18 mouse cellular contexts compared by ENCODE assay signal in the genomic region with DNA sequence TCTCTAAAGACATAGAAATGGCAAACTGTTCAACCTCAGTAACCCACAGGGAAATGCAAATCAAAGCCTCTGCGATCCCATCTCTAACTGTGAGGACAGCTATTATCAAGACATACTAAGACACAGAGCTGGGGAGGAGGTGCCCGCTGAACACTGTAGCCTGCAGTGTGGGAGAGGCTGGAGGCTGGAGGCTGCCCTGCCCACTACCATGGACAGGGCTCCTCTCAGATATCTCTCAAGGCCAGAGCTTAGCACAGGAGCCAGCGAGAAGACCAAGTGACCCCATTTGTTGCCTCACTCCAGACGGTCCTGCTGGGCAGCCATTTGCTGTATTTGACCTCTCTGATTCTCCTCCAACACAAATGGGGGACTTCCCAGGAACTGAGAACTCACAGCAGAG. TPM values are rescaled to one million over a fixed set of nuclear protein-coding genes. Genes with fewer than 3 reads are reported as not detected.
A peak's percentile ranks its signal among the peaks of the same experiment; 100 is the strongest.
DNase-seq lines count a peak whose midpoint lies in the region.
"Had no signal": no experiment of that assay in that cellular context is flagged by ENCODE, and none has a peak within 500 bp of the region (broad histone marks: within the 10 kb centered on the region; RNA-seq: fewer than 3 reads in every experiment).

No protein-coding gene starts in this region.

- DNase-seq in adrenal gland, adult 2 months = peak; percentile 27
- no peak for DNase-seq in adrenal gland, adult 8-10 months
- DNase-seq in adrenal gland, postnatal 36 days = peak; percentile 27 to 38
- no peak for DNase-seq in adrenal gland, postnatal 4 days (ENCODE audit: low spot score in 2 of 2)
- DNase-seq in ovary, adult 18-20 months (ENCODE audit: low spot score) = peak; percentile 55
- no peak for DNase-seq in ovary, postnatal 10 days (ENCODE audit: low spot score)
- DNase-seq in testis, postnatal 14 days (ENCODE audit: low spot score) = peak; percentile 61
- DNase-seq in embryo, embryonic 10 days (ENCODE audit: low spot score) = no peak
- DNase-seq: cerebellum, adult 11 months; cerebellum, adult 8-10 months; forebrain, postnatal 0 days; gastrocnemius, adult 2 months; gastrocnemius, postnatal 14 days; heart, adult 11 months had no signal

RNA-seq across cellular contexts. Expression of a gene that starts 20.3 kb away (rescaled TPM):
- total RNA-seq in adrenal gland, adult 2 months (2021) = 10 to 100 TPM; 26.1 to 30.6 TPM
- polyA plus RNA-seq in adrenal gland, adult 2 months (2012; rRNA removed) = 47.8 and 50.1 TPM in 2 replicates
- 10 to 100 TPM; 27.8 to 36.2 (median 33.1) TPM for total RNA-seq in adrenal gland, adult 8-10 months (2022)
- total RNA-seq in adrenal gland, postnatal 36 days (2021) = 10 to 100 TPM; 25.1 to 30.8 TPM
- 10 to 100 TPM; 25.3 to 28.2 TPM for total RNA-seq in adrenal gland, postnatal 4 days (2021)

RNA-seq across cellular contexts. Expression of a gene that starts 22.5 kb away (rescaled TPM):
- total RNA-seq in adrenal gland, adult 2 months (2021) = under 1 TPM in 1 of 2 experiments, not detected in 1; 0.24 TPM
- 1.5 and 8.5 TPM in 2 replicates for polyA plus RNA-seq in adrenal gland, adult 2 months (2012; rRNA removed)
- 1 to 10 TPM in 1 of 4 experiments, under 1 TPM in 1, not detected in 2; 0.35 to 1.6 TPM for total RNA-seq in adrenal gland, adult 8-10 months (2022)
- not detected for total RNA-seq in adrenal gland, postnatal 36 days (2021)
- 1 to 10 TPM; 2.3 to 5.5 TPM for total RNA-seq in adrenal gland, postnatal 4 days (2021)

RNA-seq across cellular contexts. Expression of a gene that starts 38.6 kb away (rescaled TPM):
- 1 to 10 TPM; 7.2 to 9.5 TPM for total RNA-seq in adrenal gland, adult 2 months (2021)
- 3.2 and 3.4 TPM in 2 replicates for polyA plus RNA-seq in adrenal gland, adult 2 months (2012; rRNA removed)
- 1 to 10 TPM; 5.2 to 6.7 (median 6.1) TPM for total RNA-seq in adrenal gland, adult 8-10 months (2022)
- total RNA-seq in adrenal gland, postnatal 36 days (2021) = 10 to 100 TPM in 1 of 2 experiments, 1 to 10 TPM in 1; 6.3 to 19.1 TPM
- total RNA-seq in adrenal gland, postnatal 4 days (2021) = 1 to 10 TPM; 3.2 to 4.6 TPM

RNA-seq across cellular contexts. Expression of a gene that starts 53.3 kb away (rescaled TPM):
- total RNA-seq in adrenal gland, adult 2 months (2021) = not detected
- polyA plus RNA-seq in adrenal gland, adult 2 months (2012; rRNA removed) = 0.07 and 0.61 TPM in 2 replicates
- total RNA-seq in adrenal gland, adult 8-10 months (2022) = not detected
- total RNA-seq in adrenal gland, postnatal 36 days (2021) = not detected
- total RNA-seq in adrenal gland, postnatal 4 days (2021) = under 1 TPM; 0.17 TPM
- total RNA-seq: hematopoietic stem cell, adult 5-6 weeks had no signal
- polyA plus RNA-seq: activated CD4-positive, CD25-positive, alpha-beta regulatory T cell, adult 4 months; forebrain, embryonic 11.5 days; frontal cortex, adult 2 months had no signal

Comparison
In these comparisons a context has a peak if more than half of its experiments do, and no peak if none do; other contexts are left out.
1. DNase-seq: peak in adrenal gland, adult 2 months (single experiment), adrenal gland, postnatal 36 days (2 of 2), ovary, adult 18-20 months (single experiment) and testis, postnatal 14 days (single experiment); none in adrenal gland, adult 8-10 months (single experiment), adrenal gland, postnatal 4 days (0 of 2), ovary, postnatal 10 days (single experiment) and embryo, embryonic 10 days (single experiment).